Mouse (Mus musculus): ENCODE results near the gene Gm12185. TPM values are rescaled to one million over a fixed set of nuclear protein-coding genes. Genes with fewer than 3 reads are reported as not detected.

Gm12185 gene
- total RNA-seq, 2 experiments from 2014 or later, result 3.5 to 6.5 TPM

DNA sequence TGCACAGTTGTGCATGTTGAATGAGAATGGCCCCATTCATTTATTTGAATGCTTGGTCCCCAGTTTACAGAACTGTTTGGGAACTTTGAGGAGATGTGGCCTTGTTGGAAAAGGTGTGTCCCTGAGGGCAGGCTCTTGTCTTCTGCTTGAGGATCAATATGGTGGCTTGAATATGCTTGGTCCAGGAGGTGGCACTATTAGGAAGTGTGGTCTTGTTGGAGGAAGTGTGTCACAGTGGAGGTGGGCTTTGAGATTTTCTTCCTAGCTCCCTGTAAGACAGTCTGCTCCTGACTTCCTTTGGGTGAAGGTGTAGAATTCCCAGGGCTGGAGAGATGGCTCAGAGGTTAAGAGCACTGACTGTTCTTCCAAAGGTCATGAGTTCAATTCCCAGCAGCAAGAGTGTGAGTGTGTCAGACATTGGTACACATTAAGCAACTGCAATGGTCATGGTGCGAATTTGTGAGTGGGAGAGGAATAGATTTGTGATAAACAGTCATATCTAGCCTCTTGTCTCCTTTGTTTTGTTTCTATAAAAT lies 129.2 kb downstream of the Gm12185 start:
- no peak for DNase-seq (ENCODE audit: low spot score in 2 of 2)

DNA sequence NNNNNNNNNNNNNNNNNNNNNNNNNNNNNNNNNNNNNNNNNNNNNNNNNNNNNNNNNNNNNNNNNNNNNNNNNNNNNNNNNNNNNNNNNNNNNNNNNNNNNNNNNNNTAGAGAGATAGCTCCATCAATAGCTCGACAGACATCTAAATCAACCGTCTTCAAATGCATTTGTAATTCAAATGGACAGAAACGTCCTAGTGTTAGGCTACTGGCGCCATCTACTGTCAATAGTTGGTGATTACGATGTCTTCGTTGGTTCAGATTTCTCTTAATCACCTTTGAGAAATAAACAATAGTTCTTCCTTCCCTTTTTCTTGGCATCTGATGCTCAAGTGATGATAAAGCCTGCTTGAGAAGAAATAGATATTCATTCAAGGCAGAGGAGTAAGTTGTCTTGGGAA lies 133.0 kb downstream of the Gm12185 start:
- no peak for DNase-seq (ENCODE audit: low spot score in 2 of 2)

Other genes starting within 250 kb of the Gm12185 start
- gene Rack1, start 191.9 kb downstream of the Gm12185 start, total RNA-seq (2021), result 100 to 1,000 TPM; 582 to 604 TPM
- gene Trim41, start 174.9 kb downstream of the Gm12185 start, total RNA-seq (2021), result 10 to 100 TPM; 45.9 to 48.9 TPM
- 1 to 10 TPM; 3.6 to 9.8 TPM for gene Trim7, start 166.1 kb downstream of the Gm12185 start, total RNA-seq (2021)
- gene Gm12184, start 165.6 kb downstream of the Gm12185 start, total RNA-seq (2021), result 1 to 10 TPM in 1 of 2 experiments, under 1 TPM in 1; 0.76 to 3.1 TPM
- 10 to 100 TPM; 16.6 to 27.6 TPM for gene Irgm1, start 120.5 kb downstream of the Gm12185 start, total RNA-seq (2021)
- gene Gm5431, start 90.0 kb downstream of the Gm12185 start, total RNA-seq (2021), result 1 to 10 TPM; 1.9 to 4.4 TPM
- 1 to 10 TPM; 3.6 to 7.7 TPM for gene Psme2b, start 46.0 kb downstream of the Gm12185 start, total RNA-seq (2021)
- gene Olfr56, start 13.3 kb downstream of the Gm12185 start, total RNA-seq (2021), result under 1 TPM in 1 of 2 experiments, not detected in 1; 0.16 TPM
- 1 to 10 TPM; 2.2 to 3.1 TPM for gene 9930111J21Rik1, start 12.8 kb downstream of the Gm12185 start, total RNA-seq (2021)
- gene Tgtp1, start 1.9 kb upstream of the Gm12185 start, total RNA-seq (2021), result 10 to 100 TPM in 1 of 2 experiments, 1 to 10 TPM in 1; 3.1 to 17.3 TPM
- gene 9930111J21Rik2, start 59.0 kb upstream of the Gm12185 start, total RNA-seq (2021), result 1 to 10 TPM; 3.2 to 6.1 TPM
- gene Tgtp2, start 72.0 kb upstream of the Gm12185 start, total RNA-seq (2021), result 10 to 100 TPM in 1 of 2 experiments, 1 to 10 TPM in 1; 4.3 to 18.2 TPM
- gene Ifi47, start 84.4 kb upstream of the Gm12185 start, total RNA-seq (2021), result 1 to 10 TPM; 7.3 to 9.4 TPM
- gene Olfr1396, start 122.6 kb upstream of the Gm12185 start, total RNA-seq (2021), result 1 to 10 TPM; 1.2 to 4.1 TPM
- not detected for gene Olfr1395, start 150.0 kb upstream of the Gm12185 start, total RNA-seq (2021)
- not detected for gene Olfr1394, start 162.2 kb upstream of the Gm12185 start, total RNA-seq (2021)
- gene Btnl9, start 194.9 kb upstream of the Gm12185 start, total RNA-seq (2021), result 10 to 100 TPM; 26.2 to 32.8 TPM
- 10 to 100 TPM; 27.0 to 34.6 TPM for gene Zfp62, start 211.1 kb upstream of the Gm12185 start, total RNA-seq (2021)